Mouse (Mus musculus) forebrain, embryonic 11.5 days (tissue): ENCODE results near the gene Olfr1215. TPM values are rescaled to one million over a fixed set of nuclear protein-coding genes. Genes with fewer than 3 reads are reported as not detected.
"Not testable (repeated sequence)": the region's sequence is repeated elsewhere in the genome, so short reads cannot be mapped to it uniquely, and the experiment has no call there.

Experiments used
- ATAC-seq: fragments of 200-750 bp; cut with Nextera tagmentation; replicated peaks from 2 replicates; pipeline ENCODE4 v1.8.0; 2017; ENCODE audit warnings: moderate TSS enrichment; ENCODE audit not compliant: low FRiP score
- DNase-seq: peaks from one replicate; pipeline ENCODE4 v3.0.0-alpha.2; 2017; ENCODE audit warnings: low spot score
- H3K27ac ChIP-seq: fragments of 300-500 bp; sonication (generic); 2 replicates; pipeline ENCODE4 v1.5.1; 2014; ENCODE audit warnings: low read depth, low read length
- H3K27me3 ChIP-seq: fragments of 300-500 bp; sonication (generic); 2 replicates; pipeline ENCODE4 v1.6.1; 2014; ENCODE audit warnings: mild to moderate bottlenecking, low read length, mixed read lengths; ENCODE audit not compliant: control insufficient read depth, insufficient read depth
- H3K36me3 ChIP-seq: fragments of 300-500 bp; sonication (generic); 2 replicates; pipeline ENCODE4 v1.6.1; 2014; ENCODE audit warnings: mild to moderate bottlenecking, low read length, moderate library complexity, mixed read lengths; ENCODE audit not compliant: control insufficient read depth, insufficient read depth
- H3K4me1 ChIP-seq: fragments of 300-500 bp; sonication (generic); replicated peaks from 2 replicates; pipeline ENCODE4 v1.6.1; 2014; ENCODE audit warnings: low read length, mixed read lengths; ENCODE audit not compliant: control insufficient read depth, insufficient read depth
- H3K4me2 ChIP-seq: fragments of 300-500 bp; sonication (generic); 2 replicates; pipeline ENCODE4 v1.6.1; 2014; ENCODE audit warnings: low read depth, mild to moderate bottlenecking, low read length, moderate library complexity, mixed read lengths; ENCODE audit not compliant: severe bottlenecking
- H3K4me3 ChIP-seq: fragments of 300-500 bp; sonication (generic); 2 replicates; pipeline ENCODE4 v1.5.1; 2014; ENCODE audit warnings: low read depth, low read length
- H3K9ac ChIP-seq: fragments of 300-500 bp; sonication (generic); 2 replicates; pipeline ENCODE4 v1.6.1; 2014; ENCODE audit warnings: low read length
- H3K9me3 ChIP-seq: fragments of 300-500 bp; sonication (generic); 2 replicates; pipeline ENCODE4 v1.6.1; 2016; ENCODE audit warnings: low read length, mixed read lengths; ENCODE audit not compliant: control insufficient read depth
- WGBS: fragments of 180-500 bp; shearing (Covaris S2); extraction: QIAGEN DNeasy Blood & Tissue Kit; methylation state at CpG from one replicate; pipeline ENCODE4 v1.1.7; 2014; 5-methylcytosine and 5-hydroxymethylcytosine counted together
- polyA plus RNA-seq: library from polyadenylated mRNA; unstranded; fragments of >200 nt; fragmentation: Nextera tagmentation; extraction: Ambion mirVana; gene quantifications from 2 replicates; pipeline ENCODE4 v1.2.1, GENCODE M21; 2014

The Olfr1215 gene
- not detected in 2 replicates for polyA plus RNA-seq

- 85% methylated on average over 2 of the region's 2 CpGs for WGBS
- Histone ChIP-seq H3K27ac (no peak within 1 kb of the TSS), H3K4me2 (no peak within 1 kb of the TSS), H3K9ac (no peak within 1 kb of the TSS), H3K9me3 (no peaks in the 10 kb centered on the region), H3K4me1 (no peaks in the 10 kb centered on the region), H3K36me3 (no peaks in the 10 kb centered on the region), H3K27me3 (no peaks in the 10 kb centered on the region), H3K4me3 (no peak within 1 kb of the TSS)
- no peak for DNase-seq
- no peak for ATAC-seq
Observed at GRCm38 (mm10) chr2:89006873-89007272, at the start of gene Olfr1215. TSS of gene Olfr1215 (minus strand) at chr2:89006973.

- ATAC-seq (no peak), DNase-seq (no peak)
- H3K4me3 ChIP-seq = no peak within 1 kb of the TSS
- H3K27ac ChIP-seq = no peak within 1 kb of the TSS
- H3K4me1 ChIP-seq = no peaks in the 10 kb centered on the region
- H3K27me3 ChIP-seq = no peaks in the 10 kb centered on the region
- no peak within 1 kb of the TSS for H3K4me2 ChIP-seq
- H3K36me3 ChIP-seq = no peaks in the 10 kb centered on the region
- no peaks in the 10 kb centered on the region for H3K9me3 ChIP-seq
- 75% methylated on average over 2 of the region's 2 CpGs for WGBS
- no peak within 1 kb of the TSS for H3K9ac ChIP-seq
Observed at GRCm38 (mm10) chr2:89031965-89032364, 25.2 kb upstream of the Olfr1215 start, which contains the start of gene Olfr1217. TSS of gene Olfr1217 (minus strand) at chr2:89032065.

GRCm38 (mm10) chr2:89021436-89021835, 14.7 kb upstream of the Olfr1215 start:
- H3K4me1 ChIP-seq, H3K4me2 ChIP-seq: not testable (repeated sequence)

DNA sequence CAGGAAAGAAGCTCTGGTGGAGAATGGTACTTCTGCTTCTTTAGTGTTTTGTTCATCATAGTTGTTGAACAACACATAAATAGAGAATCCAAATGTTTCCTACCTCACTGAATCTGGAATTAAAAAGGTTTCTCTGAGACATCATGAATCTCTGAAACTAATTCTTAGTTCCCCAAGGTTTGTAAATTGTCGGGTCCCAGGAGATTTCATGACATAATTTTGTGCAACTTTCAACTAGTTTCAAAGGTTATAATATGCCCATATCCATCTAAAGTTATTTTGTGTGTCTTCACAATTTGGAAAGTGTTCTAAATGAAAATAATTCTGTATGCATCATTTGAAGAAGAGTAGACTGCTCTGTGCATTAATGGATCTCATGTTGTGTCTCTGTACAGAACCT, 11.5 kb upstream of the Olfr1215 start, which contains the start of gene Olfr1216:
TSS of gene Olfr1216 (minus strand) at position 101 of the 400 bp plus-strand sequence.
- Histone ChIP-seq H3K27ac (no peak within 1 kb of the TSS), H3K9ac (no peak within 1 kb of the TSS), H3K36me3 (no peaks in the 10 kb centered on the region), H3K4me1 (no peaks in the 10 kb centered on the region), H3K9me3 (no peaks in the 10 kb centered on the region), H3K4me2 (no peak within 1 kb of the TSS), H3K4me3 (no peak within 1 kb of the TSS), H3K27me3 (no peaks in the 10 kb centered on the region)
- DNase-seq = no peak
- ATAC-seq = no peak
- WGBS = 82% methylated on average over 1 of the region's 1 CpGs

More at GRCm38 (mm10) chr2:89021436-89021835, 14.7 kb upstream of the Olfr1215 start:
- ATAC-seq, H3K9me3 ChIP-seq, H3K36me3 ChIP-seq, H3K27ac ChIP-seq, H3K4me3 ChIP-seq, H3K27me3 ChIP-seq, DNase-seq, H3K9ac ChIP-seq: not testable (repeated sequence)
- WGBS = 81% methylated on average over 3 of the region's 3 CpGs

DNA sequence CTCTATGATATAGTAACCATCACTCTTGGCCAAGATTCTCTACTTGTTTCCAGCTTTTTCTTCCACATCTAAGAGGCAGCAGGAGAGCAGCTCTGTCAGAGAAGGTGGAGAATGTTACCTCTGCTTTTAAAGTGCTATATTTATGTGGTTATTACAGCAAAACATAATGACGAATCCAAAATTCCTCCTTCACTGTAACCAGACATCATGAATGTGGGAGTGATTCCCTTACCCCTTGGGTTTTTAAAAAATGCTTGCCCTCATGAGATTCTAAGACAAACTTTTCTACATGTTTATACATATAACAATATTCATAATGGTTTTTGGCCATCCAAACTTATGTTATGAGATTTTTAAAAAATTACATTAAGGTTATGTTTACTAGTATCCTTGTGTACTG, 14.2 kb downstream of the Olfr1215 start, which contains the start of gene Olfr1214:
TSS of gene Olfr1214 (minus strand) at position 101 of the 400 bp plus-strand sequence.
- ATAC-seq = no peak
- no peaks in the 10 kb centered on the region for H3K9me3 ChIP-seq
- no peak within 1 kb of the TSS for H3K9ac ChIP-seq
- H3K4me1 ChIP-seq = no peaks in the 10 kb centered on the region
- no peaks in the 10 kb centered on the region for H3K27me3 ChIP-seq
- H3K36me3 ChIP-seq = no peaks in the 10 kb centered on the region
- no peak within 1 kb of the TSS for H3K27ac ChIP-seq
- H3K4me2 ChIP-seq = no peak within 1 kb of the TSS
- no peak within 1 kb of the TSS for H3K4me3 ChIP-seq
- WGBS = 90% methylated on average over 1 of the region's 1 CpGs
- DNase-seq = no peak

- Histone ChIP-seq H3K27ac (no peak within 1 kb of the TSS), H3K9ac (no peak within 1 kb of the TSS), H3K9me3 (no peaks in the 10 kb centered on the region), H3K4me1 (no peaks in the 10 kb centered on the region), H3K4me2 (no peak within 1 kb of the TSS), H3K27me3 (no peaks in the 10 kb centered on the region), H3K36me3 (no peaks in the 10 kb centered on the region), H3K4me3 (no peak within 1 kb of the TSS)
- ATAC-seq (no peak), DNase-seq (no peak)
- 88% methylated on average over 1 of the region's 1 CpGs for WGBS
Observed at GRCm38 (mm10) chr2:88980181-88980580, 26.6 kb downstream of the Olfr1215 start, which contains the start of gene Gm13762. TSS of gene Gm13762 (minus strand) at chr2:88980281.

DNA sequence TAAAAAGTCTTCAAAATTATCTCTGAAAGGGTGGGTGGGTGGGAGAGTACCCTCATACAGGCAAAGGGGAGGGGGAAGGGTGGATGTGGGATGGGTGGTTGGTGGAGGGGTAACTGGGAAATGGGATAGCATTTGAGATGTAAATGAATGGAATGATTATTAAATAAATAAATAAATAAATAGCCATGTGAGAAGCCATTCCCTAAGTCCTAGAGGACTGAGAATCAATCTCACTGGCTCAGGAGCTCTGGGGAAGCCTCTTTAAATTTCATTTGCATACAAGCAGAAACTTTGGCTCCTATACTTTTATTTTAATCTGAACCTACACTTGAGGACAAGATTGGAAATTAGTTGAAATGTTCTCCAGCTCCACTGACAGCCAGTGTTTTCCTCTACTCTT, 53.1 kb downstream of the Olfr1215 start, which contains the start of gene Olfr1212:
TSS of gene Olfr1212 (plus strand) at position 301 of the 400 bp plus-strand sequence.
- H3K4me2 ChIP-seq = no peak within 1 kb of the TSS
- H3K27me3 ChIP-seq = no peaks in the 10 kb centered on the region
- no peak within 1 kb of the TSS for H3K27ac ChIP-seq
- H3K36me3 ChIP-seq = no peaks in the 10 kb centered on the region
- no peak within 1 kb of the TSS for H3K9ac ChIP-seq
- ATAC-seq (no peak), DNase-seq (no peak)
- H3K4me3 ChIP-seq = no peak within 1 kb of the TSS
- no peaks in the 10 kb centered on the region for H3K4me1 ChIP-seq
- no peaks in the 10 kb centered on the region for H3K9me3 ChIP-seq

Other genes with a start within 250 kb of the Olfr1215 start
- not detected in 2 replicates for gene Olfr1199, start 246.5 kb downstream of the Olfr1215 start, polyA plus RNA-seq
- gene Olfr1200, start 236.5 kb downstream of the Olfr1215 start, polyA plus RNA-seq = not detected in 2 replicates
- gene Olfr1201, start 213.9 kb downstream of the Olfr1215 start, polyA plus RNA-seq = not detected in 2 replicates
- not detected in 2 replicates for gene Olfr1202, start 192.5 kb downstream of the Olfr1215 start, polyA plus RNA-seq
- not detected in 2 replicates for gene Olfr1205, start 177.2 kb downstream of the Olfr1215 start, polyA plus RNA-seq
- not detected in 2 replicates for gene Olfr1204, start 157.7 kb downstream of the Olfr1215 start, polyA plus RNA-seq
- gene Olfr1206, start 143.7 kb downstream of the Olfr1215 start, polyA plus RNA-seq = not detected in 2 replicates
- gene Olfr1208, start 104.7 kb downstream of the Olfr1215 start, polyA plus RNA-seq = not detected in 2 replicates
- gene Olfr1209, start 91.8 kb downstream of the Olfr1215 start, polyA plus RNA-seq = not detected in 2 replicates
- gene Olfr1211, start 68.9 kb downstream of the Olfr1215 start, polyA plus RNA-seq = not detected in 2 replicates
- not detected in 2 replicates for gene Olfr1212, start 53.0 kb downstream of the Olfr1215 start, polyA plus RNA-seq
- not detected in 2 replicates for gene Gm13762, start 26.7 kb downstream of the Olfr1215 start, polyA plus RNA-seq
- not detected in 2 replicates for gene Olfr1214, start 14.3 kb downstream of the Olfr1215 start, polyA plus RNA-seq
- gene Olfr1216, start 11.4 kb upstream of the Olfr1215 start, polyA plus RNA-seq = not detected in 2 replicates
- gene Olfr1217, start 25.1 kb upstream of the Olfr1215 start, polyA plus RNA-seq = not detected in 2 replicates
- gene Olfr1218, start 54.2 kb upstream of the Olfr1215 start, polyA plus RNA-seq = not detected in 2 replicates
- not detected in 2 replicates for gene Olfr1219, start 76.5 kb upstream of the Olfr1215 start, polyA plus RNA-seq
- not detected in 2 replicates for gene Olfr1220, start 99.9 kb upstream of the Olfr1215 start, polyA plus RNA-seq
- gene Olfr1221, start 110.3 kb upstream of the Olfr1215 start, polyA plus RNA-seq = not detected in 2 replicates
- gene Olfr1222, start 126.1 kb upstream of the Olfr1215 start, polyA plus RNA-seq = not detected in 2 replicates
- gene Olfr1223, start 144.6 kb upstream of the Olfr1215 start, polyA plus RNA-seq = not detected in 2 replicates
- gene Olfr1224-ps1, start 157.1 kb upstream of the Olfr1215 start, polyA plus RNA-seq = not detected in 2 replicates
- not detected in 2 replicates for gene Olfr1225, start 167.7 kb upstream of the Olfr1215 start, polyA plus RNA-seq
- gene Olfr1226, start 193.1 kb upstream of the Olfr1215 start, polyA plus RNA-seq = not detected in 2 replicates
- gene Olfr1228, start 247.1 kb upstream of the Olfr1215 start, polyA plus RNA-seq = not detected in 2 replicates